Mouse (Mus musculus) gastrocnemius, postnatal 36 days (tissue): ENCODE results near the gene Cd93. TPM values are rescaled to one million over a fixed set of nuclear protein-coding genes. Genes with fewer than 3 reads are reported as not detected.
A peak's percentile ranks its signal among the peaks of the same experiment; 100 is the strongest.

Experiments
- DNase-seq, 2 experiments: peaks; one replicate each; pipeline ENCODE4 v3.0.0; 2022
- intact Hi-C: fragments of 180-260 bp; cut with DNase I; formaldehyde crosslinking; loops from one replicate; pipeline ENCODE4 v1.15.1; 2025
- total RNA-seq, 2 experiments: library from RNA; stranded (reverse); gene quantifications; 2 replicates each; pipeline ENCODE4 v1.2.3; 2021

The Cd93 gene
- total RNA-seq, 2 experiments from 2014 or later, result 16.7 to 20.5 TPM

- DNase-seq, result no peak
Measured at GRCm38 (mm10) chr2:148444472-148444871, 1.1 kb upstream of the Cd93 start.

GRCm38 (mm10) chr2:148442710-148443109, 653 bp downstream of the Cd93 start:
- intact Hi-C loops, result no loop called here
- no peak for DNase-seq

More at GRCm38 (mm10) chr2:148444472-148444871, 1.1 kb upstream of the Cd93 start:
- intact Hi-C loops, result no loop called here

- intact Hi-C loops, result no loop called here
- DNase-seq, result no peak
Measured at GRCm38 (mm10) chr2:148442172-148442571, 1.2 kb downstream of the Cd93 start.

GRCm38 (mm10) chr2:148441421-148441820, 1.9 kb downstream of the Cd93 start:
- no peak for DNase-seq
- intact Hi-C loops, result no loop called here

- intact Hi-C loops, result no loop called here
- DNase-seq, result no peak
Measured at GRCm38 (mm10) chr2:148439691-148440276, 3.6 kb downstream of the Cd93 start.

GRCm38 (mm10) chr2:148436285-148436684, 7.1 kb downstream of the Cd93 start:
- intact Hi-C loops, result no loop called here
- DNase-seq, result no peak

- intact Hi-C loops, result no loop called here
- DNase-seq, result no peak
Measured at GRCm38 (mm10) chr2:148432346-148432745, 11.0 kb downstream of the Cd93 start.

GRCm38 (mm10) chr2:148430941-148431340, 12.4 kb downstream of the Cd93 start:
- DNase-seq, result no peak
- intact Hi-C loops, result no loop called here

- no peak for DNase-seq
- intact Hi-C loops, result loop anchor here (5.0 kb wide), 1 partner anchor 78 kb away; no protein-coding TSS in a partner anchor
Measured at GRCm38 (mm10) chr2:148429001-148429505, 14.3 kb downstream of the Cd93 start.

- DNase-seq, result no peak
- intact Hi-C loops, result loop anchor here (5.0 kb wide), 1 partner anchor 79 kb away; no protein-coding TSS in a partner anchor
Measured at GRCm38 (mm10) chr2:148428523-148428922, 14.8 kb downstream of the Cd93 start.

GRCm38 (mm10) chr2:148427553-148427952, 15.8 kb downstream of the Cd93 start:
- intact Hi-C loops, result loop anchor here (5.0 kb wide), 1 partner anchor 80 kb away; no protein-coding TSS in a partner anchor

GRCm38 (mm10) chr2:148425709-148426382, 17.5 kb downstream of the Cd93 start:
- intact Hi-C loops, result loop anchor here (5.0 kb wide), 1 partner anchor 81 kb away; no protein-coding TSS in a partner anchor

More at GRCm38 (mm10) chr2:148427553-148427952, 15.8 kb downstream of the Cd93 start:
- no peak for DNase-seq

GRCm38 (mm10) chr2:148421706-148422105, 21.7 kb downstream of the Cd93 start:
- intact Hi-C loops, result loop anchor here (5.0 kb wide), 1 partner anchor 111 kb away; no protein-coding TSS in a partner anchor
- no peak for DNase-seq

More at GRCm38 (mm10) chr2:148425709-148426382, 17.5 kb downstream of the Cd93 start:
- DNase-seq, result no peak

- intact Hi-C loops, result loop anchor here (5.0 kb wide), 1 partner anchor 111 kb away; no protein-coding TSS in a partner anchor
- DNase-seq, result no peak
Measured at GRCm38 (mm10) chr2:148421112-148421511, 22.3 kb downstream of the Cd93 start.

GRCm38 (mm10) chr2:148419776-148420175, 23.6 kb downstream of the Cd93 start:
- no peak for DNase-seq
- intact Hi-C loops, result loop anchor here (5.0 kb wide), 1 partner anchor 113 kb away; no protein-coding TSS in a partner anchor

- intact Hi-C loops, result no loop called here
- DNase-seq, result no peak
Measured at GRCm38 (mm10) chr2:148419151-148419550, 24.2 kb downstream of the Cd93 start.

- intact Hi-C loops, result loop anchor here (5.0 kb wide), 2 partner anchors 127 to 162 kb away; no protein-coding TSS in a partner anchor
- no peak for DNase-seq
Measured at GRCm38 (mm10) chr2:148409821-148410220, 33.5 kb downstream of the Cd93 start.

- intact Hi-C loops, result loop anchor here (5.0 kb wide), 2 partner anchors 128 to 163 kb away; no protein-coding TSS in a partner anchor
- DNase-seq, result peak; percentile 79 to 84
Measured at GRCm38 (mm10) chr2:148409141-148409540, 34.2 kb downstream of the Cd93 start.

- DNase-seq, result no peak
- intact Hi-C loops, result loop anchor here (5.0 kb wide), 2 partner anchors 129 to 164 kb away; no protein-coding TSS in a partner anchor
Measured at GRCm38 (mm10) chr2:148408761-148409120, 34.6 kb downstream of the Cd93 start.

- DNase-seq, result peak; percentile 72 to 80
- intact Hi-C loops, result loop anchor here (5.0 kb wide), 2 partner anchors 129 to 164 kb away; no protein-coding TSS in a partner anchor
Measured at GRCm38 (mm10) chr2:148407870-148408760, 35.2 kb downstream of the Cd93 start, which contains the start of gene Thbd. TSS of gene Thbd (minus strand) at chr2:148408188.
